Mouse (Mus musculus) kidney, postnatal 25 days (tissue): ENCODE measurements around the gene Rsbn1l.

Experiments used
- DNase-seq, 2 experiments: peaks; one replicate each; pipeline ENCODE4 v3.0.0; 2021; ENCODE audit warnings: mixed read lengths in 2 of 2

Gene Rsbn1l

GRCm38 (mm10) chr5:20897446-20898167, 58.6 kb downstream of the Rsbn1l start:
- no peak for DNase-seq

- DNase-seq = no peak
Observed at GRCm38 (mm10) chr5:20884036-20884620, 72.1 kb downstream of the Rsbn1l start.

- peak; percentile 99 for DNase-seq
Observed at GRCm38 (mm10) chr5:20881915-20882800, 74.0 kb downstream of the Rsbn1l start, which contains the start of the genes Phtf2 and Tmem60. Gene Phtf2 (minus strand): TSS chr5:20882124. Gene Tmem60 (plus strand): TSS chr5:20882191.

GRCm38 (mm10) chr5:20880797-20881775, 75.1 kb downstream of the Rsbn1l start:
- DNase-seq = peak; percentile 56 to 71

GRCm38 (mm10) chr5:20880386-20880785, 75.8 kb downstream of the Rsbn1l start:
- DNase-seq = no peak

- no peak for DNase-seq
Observed at GRCm38 (mm10) chr5:20876934-20877426, 79.2 kb downstream of the Rsbn1l start.

- DNase-seq = no peak
Observed at GRCm38 (mm10) chr5:20873146-20873545, 83.1 kb downstream of the Rsbn1l start.

- DNase-seq = no peak
Observed at GRCm38 (mm10) chr5:20865193-20865755, 90.9 kb downstream of the Rsbn1l start.

GRCm38 (mm10) chr5:20864216-20864969, 91.8 kb downstream of the Rsbn1l start:
- peak in 1 of 2 experiments; percentile 36 for DNase-seq

GRCm38 (mm10) chr5:20861901-20862300, 94.3 kb downstream of the Rsbn1l start:
- DNase-seq = no peak

- no peak for DNase-seq
Observed at GRCm38 (mm10) chr5:20860565-20860964, 95.6 kb downstream of the Rsbn1l start.

GRCm38 (mm10) chr5:20858404-20858803, 97.8 kb downstream of the Rsbn1l start:
- DNase-seq = no peak

GRCm38 (mm10) chr5:20855066-20855465, 101.1 kb downstream of the Rsbn1l start:
- DNase-seq = no peak

GRCm38 (mm10) chr5:20847010-20847409, 109.2 kb downstream of the Rsbn1l start:
- no peak for DNase-seq

- DNase-seq = no peak
Observed at GRCm38 (mm10) chr5:20843816-20844215, 112.4 kb downstream of the Rsbn1l start.

GRCm38 (mm10) chr5:20843405-20843804, 112.8 kb downstream of the Rsbn1l start:
- DNase-seq = no peak
